Mouse (Mus musculus) stomach, embryonic 15.5 days (tissue): ENCODE results near the gene Mrps25. TPM values are rescaled to one million over a fixed set of nuclear protein-coding genes. Genes with fewer than 3 reads are reported as not detected.

Experiments
- ATAC-seq: fragments of 200-750 bp; cut with Nextera tagmentation; 2 replicates; pipeline ENCODE4 v1.8.0; 2017; ENCODE audit warnings: low read depth, moderate number of reproducible peaks, moderate TSS enrichment; ENCODE audit not compliant: insufficient read depth, low FRiP score
- H3K27ac ChIP-seq: fragments of 300-500 bp; sonication (generic); 2 replicates; pipeline ENCODE4 v1.5.1; 2015; ENCODE audit warnings: mild to moderate bottlenecking, inconsistent platforms
- H3K27me3 ChIP-seq: fragments of 300-500 bp; sonication (generic); replicated peaks from 2 replicates; pipeline ENCODE4 v1.6.1; 2015; ENCODE audit warnings: inconsistent platforms
- H3K36me3 ChIP-seq: fragments of 300-500 bp; sonication (generic); 2 replicates; pipeline ENCODE4 v1.6.1; 2015; ENCODE audit warnings: inconsistent platforms
- H3K4me1 ChIP-seq: fragments of 300-500 bp; sonication (generic); 2 replicates; pipeline ENCODE4 v1.6.1; 2015; ENCODE audit warnings: inconsistent platforms
- H3K4me2 ChIP-seq: fragments of 300-500 bp; sonication (generic); 2 replicates; pipeline ENCODE4 v1.6.1; 2015; ENCODE audit warnings: mild to moderate bottlenecking, inconsistent platforms
- H3K4me3 ChIP-seq: fragments of 300-500 bp; sonication (generic); replicated peaks from 2 replicates; pipeline ENCODE4 v1.5.1; 2015; ENCODE audit warnings: inconsistent platforms
- H3K9ac ChIP-seq: fragments of 300-500 bp; sonication (generic); 2 replicates; pipeline ENCODE4 v1.6.1; 2015; ENCODE audit warnings: inconsistent platforms
- H3K9me3 ChIP-seq: fragments of 300-500 bp; sonication (generic); 2 replicates; pipeline ENCODE4 v1.6.1; 2016; ENCODE audit warnings: inconsistent platforms
- WGBS: fragments of 180-500 bp; shearing (Covaris S2); methylation state at CpG from one replicate; pipeline ENCODE4 v1.1.7; 2015; 5-methylcytosine and 5-hydroxymethylcytosine counted together
- polyA plus RNA-seq: library from polyadenylated mRNA; unstranded; fragments of >200 nt; fragmentation: Nextera tagmentation; extraction: Ambion mirVana; gene quantifications from 2 replicates; pipeline ENCODE4 v1.2.1, GENCODE M21; 2015

The Mrps25 gene
- polyA plus RNA-seq, 1 experiment from 2014 or later = 88.7 TPM

DNA sequence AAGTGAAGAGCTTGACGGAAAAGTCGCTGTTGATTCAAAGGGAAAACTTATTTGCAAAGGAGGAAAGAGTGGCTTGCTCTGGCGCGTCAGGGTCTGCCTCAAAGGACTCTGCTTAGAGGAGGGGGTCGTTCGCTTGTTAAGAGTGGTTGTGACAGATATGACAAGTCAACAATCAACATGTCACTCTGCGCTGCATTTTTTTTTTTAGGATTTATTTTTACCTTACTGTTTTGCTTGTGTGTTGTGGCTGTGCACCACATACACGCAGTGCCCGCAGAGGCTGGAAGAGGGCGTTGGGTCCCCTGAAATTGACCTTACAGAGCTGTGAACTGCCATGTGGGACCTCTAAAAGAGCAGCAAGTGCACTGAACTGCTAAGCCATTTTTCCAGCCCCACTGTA is 345 bp upstream of the Mrps25 start:
- peak; percentile 45 for ATAC-seq
- no peaks in the 10 kb centered on the region for H3K9me3 ChIP-seq
- H3K4me2 ChIP-seq = peak overlapping the region; percentile 65
- H3K4me1 ChIP-seq = 0 out of 2 replicates have a peak, but pooled peaks cover 7% of the 10 kb centered on the region
- H3K36me3 ChIP-seq = peaks cover 15% of the 10 kb centered on the region
- H3K27me3 ChIP-seq = no peaks in the 10 kb centered on the region
- H3K27ac ChIP-seq = no peak overlapping the region
- peak overlapping the region; percentile 77 for H3K4me3 ChIP-seq
- WGBS = 7% methylated on average over 10 of the region's 10 CpGs
- H3K9ac ChIP-seq = no peak overlapping the region

DNA sequence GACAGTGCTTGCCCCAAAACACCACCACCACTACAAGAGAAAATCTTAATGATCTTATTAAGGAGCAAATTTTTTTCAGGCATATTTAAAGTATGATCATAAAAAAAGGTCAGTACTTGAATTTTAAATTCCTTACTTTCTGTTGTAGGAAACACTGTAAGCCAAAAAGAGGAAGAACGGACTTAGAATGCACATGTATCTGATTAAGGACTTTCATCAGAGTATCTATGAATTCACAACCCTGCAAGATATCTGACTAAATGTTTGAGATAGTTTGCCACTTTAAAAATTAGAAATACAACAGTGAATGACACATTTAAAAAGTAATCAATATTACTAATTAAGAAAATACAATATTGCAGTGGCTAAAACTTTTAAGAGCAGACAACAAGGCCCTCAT is 7.4 kb downstream of the Mrps25 start:
- 95% methylated on average over 1 of the region's 1 CpGs for WGBS
- H3K27me3 ChIP-seq = no peaks in the 10 kb centered on the region
- no peaks in the 10 kb centered on the region for H3K4me1 ChIP-seq
- H3K4me2 ChIP-seq = no peak overlapping the region
- H3K36me3 ChIP-seq = peaks cover 44% of the 10 kb centered on the region
- H3K4me3 ChIP-seq = no peak overlapping the region
- H3K9ac ChIP-seq = no peak overlapping the region
- no peak for ATAC-seq
- H3K9me3 ChIP-seq = no peaks in the 10 kb centered on the region
- H3K27ac ChIP-seq = no peak overlapping the region

GRCm38 (mm10) chr6:92162724-92163123 is 21.1 kb downstream of the Mrps25 start:
- no peaks in the 10 kb centered on the region for H3K9me3 ChIP-seq
- no peak overlapping the region for H3K4me3 ChIP-seq
- no peak overlapping the region for H3K9ac ChIP-seq
- peaks cover 72% of the 10 kb centered on the region for H3K36me3 ChIP-seq
- H3K27me3 ChIP-seq = no peaks in the 10 kb centered on the region
- WGBS = 85% methylated on average over 1 of the region's 1 CpGs
- H3K4me2 ChIP-seq = no peak overlapping the region
- no peak for ATAC-seq
- H3K27ac ChIP-seq = no peak overlapping the region
- no peaks in the 10 kb centered on the region for H3K4me1 ChIP-seq

DNA sequence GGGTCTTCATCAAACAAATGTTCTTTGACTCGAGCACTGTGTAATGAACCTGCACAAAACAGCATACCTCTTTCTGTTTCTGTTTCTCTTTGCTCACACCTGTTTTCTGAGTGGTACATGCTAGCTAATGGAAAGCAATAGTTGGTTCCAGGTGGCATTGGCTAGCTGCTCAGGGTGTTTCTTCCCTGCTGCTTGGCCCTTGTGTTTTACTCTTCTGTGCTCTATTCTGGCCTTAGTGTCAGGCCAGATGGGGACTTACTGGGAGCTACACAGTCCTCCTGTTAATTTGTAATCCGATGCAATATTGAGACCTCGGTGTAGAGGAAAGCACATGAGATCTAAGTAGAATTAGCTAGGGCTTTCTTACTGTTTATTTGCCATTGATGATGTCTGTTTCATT is 25.0 kb downstream of the Mrps25 start:
- no peak overlapping the region for H3K9ac ChIP-seq
- no peak for ATAC-seq
- H3K4me3 ChIP-seq = no peak overlapping the region
- no peaks in the 10 kb centered on the region for H3K4me1 ChIP-seq
- no peak overlapping the region for H3K4me2 ChIP-seq
- H3K27me3 ChIP-seq = no peaks in the 10 kb centered on the region
- no peaks in the 10 kb centered on the region for H3K9me3 ChIP-seq
- 90% methylated on average over 3 of the region's 3 CpGs for WGBS
- H3K27ac ChIP-seq = no peak overlapping the region
- peaks cover 78% of the 10 kb centered on the region for H3K36me3 ChIP-seq

GRCm38 (mm10) chr6:92153774-92154173 is 30.1 kb downstream of the Mrps25 start:
- Histone ChIP-seq H3K27ac (no peak overlapping the region), H3K9me3 (no peaks in the 10 kb centered on the region), H3K4me1 (no peaks in the 10 kb centered on the region), H3K9ac (no peak overlapping the region), H3K36me3 (peaks cover 43% of the 10 kb centered on the region), H3K4me3 (no peak overlapping the region), H3K27me3 (no peaks in the 10 kb centered on the region), H3K4me2 (no peak overlapping the region)
- 67% methylated on average over 1 of the region's 1 CpGs for WGBS
- ATAC-seq = no peak

GRCm38 (mm10) chr6:92145881-92146280 is 38.0 kb downstream of the Mrps25 start:
- H3K9ac ChIP-seq = no peak overlapping the region
- H3K36me3 ChIP-seq = peaks cover 15% of the 10 kb centered on the region
- no peak overlapping the region for H3K27ac ChIP-seq
- H3K4me1 ChIP-seq = no peaks in the 10 kb centered on the region
- no peak overlapping the region for H3K4me2 ChIP-seq
- no peak overlapping the region for H3K4me3 ChIP-seq
- H3K9me3 ChIP-seq = no peaks in the 10 kb centered on the region
- ATAC-seq = no peak
- WGBS = 95% methylated on average over 4 of the region's 4 CpGs
- H3K27me3 ChIP-seq = no peaks in the 10 kb centered on the region

- Histone ChIP-seq H3K4me2 (no peak overlapping the region), H3K36me3 (peaks cover 4% of the 10 kb centered on the region; the same call in 1 of the 2 replicates), H3K27me3 (no peaks in the 10 kb centered on the region), H3K27ac (no peak overlapping the region), H3K9me3 (no peaks in the 10 kb centered on the region), H3K4me3 (no peak overlapping the region), H3K9ac (no peak overlapping the region), H3K4me1 (peaks cover 5% of the 10 kb centered on the region; the same call in 1 of the 2 replicates)
- ATAC-seq = no peak
- 65% methylated on average over 2 of the region's 2 CpGs for WGBS
These were observed 47.5 kb downstream of the Mrps25 start for GRCm38 (mm10) chr6:92136356-92136755.

GRCm38 (mm10) chr6:92133617-92134016 is 50.2 kb downstream of the Mrps25 start:
- H3K9ac ChIP-seq = no peak overlapping the region
- H3K36me3 ChIP-seq = no peaks in the 10 kb centered on the region
- no peaks in the 10 kb centered on the region for H3K9me3 ChIP-seq
- no peak for ATAC-seq
- peaks cover 5% of the 10 kb centered on the region; the same call in 1 of the 2 replicates for H3K4me1 ChIP-seq
- no peak overlapping the region for H3K27ac ChIP-seq
- no peak overlapping the region for H3K4me3 ChIP-seq
- H3K27me3 ChIP-seq = no peaks in the 10 kb centered on the region
- H3K4me2 ChIP-seq = no peak overlapping the region
- 91% methylated on average over 2 of the region's 2 CpGs for WGBS

GRCm38 (mm10) chr6:92132021-92132911 is 51.6 kb downstream of the Mrps25 start:
- Histone ChIP-seq H3K4me2 (no peak overlapping the region), H3K9me3 (no peaks in the 10 kb centered on the region), H3K9ac (no peak overlapping the region), H3K36me3 (no peaks in the 10 kb centered on the region), H3K27me3 (no peaks in the 10 kb centered on the region), H3K4me3 (no peak overlapping the region), H3K4me1 (peaks cover 5% of the 10 kb centered on the region; the same call in 1 of the 2 replicates), H3K27ac (no peak overlapping the region)
- 73% methylated on average over 3 of the region's 3 CpGs for WGBS
- no peak for ATAC-seq

GRCm38 (mm10) chr6:92131456-92131855 is 52.4 kb downstream of the Mrps25 start:
- no peaks in the 10 kb centered on the region for H3K27me3 ChIP-seq
- H3K4me1 ChIP-seq = peaks cover 5% of the 10 kb centered on the region; the same call in 1 of the 2 replicates
- H3K27ac ChIP-seq = no peak overlapping the region
- H3K36me3 ChIP-seq = no peaks in the 10 kb centered on the region
- WGBS = 90% methylated on average over 1 of the region's 1 CpGs
- H3K4me2 ChIP-seq = no peak overlapping the region
- no peak overlapping the region for H3K4me3 ChIP-seq
- no peaks in the 10 kb centered on the region for H3K9me3 ChIP-seq
- no peak overlapping the region for H3K9ac ChIP-seq
- no peak for ATAC-seq

- Histone ChIP-seq H3K4me1 (peaks cover under 1% of the 10 kb centered on the region; the same call in 1 of the 2 replicates), H3K4me2 (no peak overlapping the region), H3K36me3 (0 out of 2 replicates have a peak, but pooled peaks cover 4% of the 10 kb centered on the region), H3K4me3 (no peak overlapping the region), H3K27ac (no peak overlapping the region), H3K9me3 (no peaks in the 10 kb centered on the region), H3K9ac (no peak overlapping the region), H3K27me3 (no peaks in the 10 kb centered on the region)
- 84% methylated on average over 1 of the region's 1 CpGs for WGBS
- ATAC-seq = no peak
These were observed 56.9 kb downstream of the Mrps25 start for GRCm38 (mm10) chr6:92126861-92127468.

GRCm38 (mm10) chr6:92124547-92124946 is 59.3 kb downstream of the Mrps25 start:
- Histone ChIP-seq H3K9ac (no peak overlapping the region), H3K4me1 (no peaks in the 10 kb centered on the region), H3K9me3 (no peaks in the 10 kb centered on the region), H3K4me3 (no peak overlapping the region), H3K27me3 (no peaks in the 10 kb centered on the region), H3K27ac (no peak overlapping the region), H3K36me3 (0 out of 2 replicates have a peak, but pooled peaks cover 4% of the 10 kb centered on the region), H3K4me2 (no peak overlapping the region)
- no peak for ATAC-seq
